Mouse (Mus musculus) myocyte (in vitro differentiated cells): ENCODE measurements around the gene Zp3r. TPM values are rescaled to one million over a fixed set of nuclear protein-coding genes. Genes with fewer than 3 reads are reported as not detected.
"Not testable (repeated sequence)": the region's sequence is repeated elsewhere in the genome, so short reads cannot be mapped to it uniquely, and the experiment has no call there.

Experiments used
- H3K27me3 ChIP-seq: one replicate; pipeline ENCODE4 v1.6.1; 2011; ENCODE audit not compliant: control insufficient read depth, insufficient read depth, insufficient read length
- H3K36me3 ChIP-seq: one replicate; pipeline ENCODE4 v1.6.1; 2011; ENCODE audit not compliant: control insufficient read depth, insufficient read depth
- H3K4me2 ChIP-seq: one replicate; pipeline ENCODE4 v1.6.1; 2011; ENCODE audit warnings: low read depth, control low read depth
- H3K4me3 ChIP-seq: one replicate; pipeline ENCODE4 v1.5.1; 2011; ENCODE audit warnings: mild to moderate bottlenecking, control low read depth, moderate library complexity
- H3K79me2 ChIP-seq: one replicate; pipeline ENCODE4 v1.6.1; 2011; ENCODE audit not compliant: control insufficient read depth, insufficient read depth
- H3ac ChIP-seq: one replicate; pipeline ENCODE4 v1.6.1; 2011; ENCODE audit not compliant: control insufficient read depth, insufficient read length
- CEBPB ChIP-seq: IDR thresholded peaks from 2 replicates; pipeline ENCODE4 v1.6.1; 2011; ENCODE audit warnings: mild to moderate bottlenecking, moderate library complexity; ENCODE audit not compliant: poor library complexity, insufficient read depth, severe bottlenecking
- E2F4 ChIP-seq: IDR thresholded peaks from one replicate; pipeline ENCODE4 v1.6.1; 2011; ENCODE audit warnings: mild to moderate bottlenecking, control low read depth, moderate library complexity; ENCODE audit not compliant: insufficient read depth
- MAX ChIP-seq: IDR thresholded peaks from one replicate; pipeline ENCODE4 v1.6.1; 2011; ENCODE audit warnings: low read depth, mild to moderate bottlenecking, control low read depth
- MYOD1 ChIP-seq, 3 experiments: IDR thresholded peaks; one replicate each; pipeline ENCODE4 v1.6.1; 2011; ENCODE audit warnings: control low read depth in 2 of 3, low read depth in 2 of 3, mild to moderate bottlenecking in 2 of 3, moderate library complexity in 1 of 3; ENCODE audit not compliant: insufficient read length in 2 of 3, control insufficient read depth in 1 of 3
- MYOG ChIP-seq, 3 experiments: IDR thresholded peaks; one replicate each; pipeline ENCODE4 v1.6.1; 2011; ENCODE audit warnings: control low read depth in 2 of 3, low read depth in 2 of 3, mild to moderate bottlenecking in 2 of 3; ENCODE audit not compliant: insufficient read length in 2 of 3, control insufficient read depth in 1 of 3, insufficient read depth in 1 of 3
- POLR2A ChIP-seq: IDR thresholded peaks from one replicate; pipeline ENCODE4 v1.6.1; 2011; ENCODE audit warnings: low read depth, mild to moderate bottlenecking, control low read depth, moderate library complexity; ENCODE audit not compliant: insufficient read length
- POLR2AphosphoS2 ChIP-seq: IDR thresholded peaks from one replicate; pipeline ENCODE4 v1.6.1; 2011; ENCODE audit warnings: low read depth, control low read depth; ENCODE audit not compliant: insufficient read length
- REST ChIP-seq: IDR thresholded peaks from one replicate; pipeline ENCODE4 v1.6.1; 2011; ENCODE audit warnings: mild to moderate bottlenecking, control low read depth, moderate library complexity; ENCODE audit not compliant: insufficient read depth, insufficient read length
- SRF ChIP-seq: IDR thresholded peaks from one replicate; pipeline ENCODE4 v1.6.1; 2011; ENCODE audit warnings: low read depth; ENCODE audit not compliant: control insufficient read depth, insufficient read length
- TCF12 ChIP-seq: IDR thresholded peaks from one replicate; pipeline ENCODE4 v1.6.1; 2011; ENCODE audit warnings: mild to moderate bottlenecking, control low read depth; ENCODE audit not compliant: poor library complexity, insufficient read depth, severe bottlenecking
- TCF3 ChIP-seq: IDR thresholded peaks from one replicate; pipeline ENCODE4 v1.6.1; 2011; ENCODE audit warnings: low read depth, control low read depth; ENCODE audit not compliant: insufficient read length
- USF1 ChIP-seq: IDR thresholded peaks from one replicate; pipeline ENCODE4 v1.6.1; 2011; ENCODE audit warnings: low read depth, mild to moderate bottlenecking, control low read depth, moderate library complexity
- polyA plus RNA-seq: library from polyadenylated mRNA; unstranded; fragments of >200 nt; fragmentation: generic; extraction: Trizol; gene quantifications from one replicate; pipeline ENCODE4 v1.2.1, GENCODE M21; 2012; ENCODE audit warnings: missing spikeins

Gene Zp3r
- 0.06 TPM for polyA plus RNA-seq

DNA sequence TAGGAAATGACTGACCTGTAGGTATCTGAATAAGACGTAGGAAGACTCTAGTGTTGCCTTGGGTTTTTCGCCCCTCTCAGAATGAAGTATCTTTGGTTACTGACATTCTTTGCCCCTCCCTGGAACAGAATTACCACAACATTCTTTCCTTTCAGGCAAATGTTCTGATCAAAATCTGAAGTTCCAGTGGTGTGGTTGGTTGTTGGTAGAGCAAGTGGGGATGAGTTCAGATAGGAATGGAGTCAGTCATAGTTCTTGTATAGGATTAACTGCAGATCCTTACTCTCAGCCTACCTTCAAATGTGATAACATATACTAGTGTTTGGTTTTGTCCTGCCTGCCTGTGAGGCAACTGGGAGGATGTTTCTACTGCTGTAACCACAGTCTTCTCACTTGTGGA is at the start of gene Zp3r:
Gene Zp3r (minus strand): TSS at position 101 of the 400 bp plus-strand sequence.
- no peak for TF ChIP-seq TCF12
- TF ChIP-seq USF1, result no peak
- TF ChIP-seq REST, result no peak
- no peak for TF ChIP-seq MYOD1 (IDR thresholded peaks at IDR 0.05; ENCODE audit: control insufficient read depth in 1 of 3, insufficient read length in 2 of 3, low read depth in 2 of 3)

DNA sequence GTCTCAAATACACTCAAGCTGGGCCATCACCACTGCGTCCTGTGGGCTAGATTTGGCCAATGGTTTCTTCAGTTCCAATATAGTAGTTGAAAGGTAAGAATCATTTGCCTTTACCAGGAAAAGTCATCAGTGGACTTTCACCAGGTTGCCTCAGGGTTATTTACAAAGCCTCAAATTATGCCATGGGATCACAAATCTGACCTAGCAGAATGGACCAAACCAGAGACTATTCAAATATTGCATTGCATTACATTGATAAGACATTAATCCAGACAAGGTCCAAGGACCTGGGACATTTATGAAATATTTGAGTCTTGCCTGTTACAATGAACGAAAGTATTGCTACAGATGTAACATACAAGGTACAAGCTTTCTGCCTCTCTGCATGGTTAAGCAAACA is 49.1 kb upstream of the Zp3r start:
- H3K4me2 ChIP-seq, result no peak overlapping the region
- H3K79me2 ChIP-seq, result no peaks in the 10 kb centered on the region
- H3K4me3 ChIP-seq, result no peak overlapping the region
- H3ac ChIP-seq, result no peak overlapping the region
- no peak for TF ChIP-seq E2F4
- H3K27me3 ChIP-seq, result no peaks in the 10 kb centered on the region
- H3K36me3 ChIP-seq, result no peaks in the 10 kb centered on the region

More for the DNA sequence above, at the start of gene Zp3r:
- Histone ChIP-seq H3K4me2 (no peak within 1 kb of the TSS), H3K79me2 (no peaks in the 10 kb centered on the region), H3K36me3 (no peaks in the 10 kb centered on the region), H3ac (no peak within 1 kb of the TSS), H3K27me3 (no peaks in the 10 kb centered on the region), H3K4me3 (no peak within 1 kb of the TSS)

DNA sequence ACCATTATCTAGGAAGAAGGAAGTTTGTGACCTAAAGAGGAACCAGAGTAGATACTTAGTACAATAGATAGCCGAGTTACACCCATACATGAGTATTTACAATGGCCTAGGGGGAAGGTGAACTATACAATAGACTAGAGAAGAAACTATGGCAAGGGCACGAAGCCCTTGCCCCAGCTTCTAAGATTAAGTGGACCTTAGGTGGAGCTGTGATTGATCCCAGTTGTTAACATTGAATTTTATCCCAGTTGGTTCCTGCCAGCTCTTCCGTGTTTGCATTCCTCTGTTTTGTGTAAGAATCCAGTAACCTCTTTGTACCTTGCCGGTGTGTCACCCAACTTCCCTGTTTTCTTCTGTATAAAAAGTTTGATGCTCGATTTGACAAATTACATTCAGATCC is 34.2 kb upstream of the Zp3r start:
- H3ac ChIP-seq, H3K4me2 ChIP-seq, H3K27me3 ChIP-seq, H3K4me3 ChIP-seq, H3K79me2 ChIP-seq, H3K36me3 ChIP-seq: not testable (repeated sequence)

DNA sequence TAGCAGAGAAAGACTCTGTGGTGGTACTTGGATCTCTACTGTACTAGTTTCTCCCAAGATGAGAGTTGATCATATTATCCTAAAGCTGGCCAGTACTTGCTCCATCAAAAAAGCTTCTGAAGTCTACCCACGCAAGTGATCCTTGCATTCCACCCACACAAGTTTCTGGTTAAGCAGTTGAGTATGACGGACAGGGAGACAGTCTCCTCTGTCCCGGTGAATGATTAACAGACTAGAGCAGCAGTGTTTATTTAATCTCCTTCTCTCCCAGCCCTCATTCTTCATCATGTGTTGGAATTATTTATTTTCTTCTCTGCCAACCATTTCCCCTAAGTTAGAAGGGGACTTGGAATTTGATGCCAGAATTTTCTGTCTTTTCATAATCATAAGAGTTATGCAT is 32.0 kb upstream of the Zp3r start, which contains the start of gene C4bp:
Gene C4bp (minus strand): TSS at position 179 of the 400 bp plus-strand sequence.
- no peak within 1 kb of the TSS for H3K4me3 ChIP-seq
- H3ac ChIP-seq, result no peak within 1 kb of the TSS
- no peak within 1 kb of the TSS for H3K4me2 ChIP-seq
- H3K36me3 ChIP-seq, result no peaks in the 10 kb centered on the region
- TF ChIP-seq POLR2AphosphoS2 (no peak), MYOG (IDR thresholded peaks at IDR 0.05; ENCODE audit: control insufficient read depth in 1 of 3, insufficient read depth in 1 of 3, insufficient read length in 2 of 3, low read depth in 2 of 3) (no peak), TCF12 (no peak), TCF3 (no peak), MAX (no peak), MYOD1 (IDR thresholded peaks at IDR 0.05; ENCODE audit: control insufficient read depth in 1 of 3, insufficient read length in 2 of 3, low read depth in 2 of 3) (no peak), POLR2A (no peak)
- H3K79me2 ChIP-seq, result no peaks in the 10 kb centered on the region
- no peaks in the 10 kb centered on the region for H3K27me3 ChIP-seq

DNA sequence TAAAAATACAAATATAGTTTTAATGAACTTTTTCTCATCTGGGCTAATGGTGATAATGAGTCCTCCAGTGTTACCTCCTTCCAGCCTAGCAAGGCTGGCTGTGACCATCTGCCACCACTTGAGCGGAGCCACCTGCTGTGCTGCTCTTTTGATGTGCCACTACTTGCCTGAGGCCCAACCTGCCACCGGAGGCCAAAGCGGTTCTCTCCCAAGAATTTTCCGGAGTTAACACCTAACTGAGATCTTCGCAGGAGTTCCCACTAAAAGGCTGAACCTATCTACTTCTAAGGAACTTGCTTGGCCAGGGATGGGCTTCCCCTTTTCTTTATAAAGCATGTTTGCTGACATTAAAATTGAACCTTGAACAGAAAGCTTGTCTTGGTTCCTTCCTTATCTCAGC is 30.2 kb upstream of the Zp3r start:
- H3K4me3 ChIP-seq, H3K4me2 ChIP-seq, H3K27me3 ChIP-seq, H3K79me2 ChIP-seq, H3ac ChIP-seq, H3K36me3 ChIP-seq: not testable (repeated sequence)

DNA sequence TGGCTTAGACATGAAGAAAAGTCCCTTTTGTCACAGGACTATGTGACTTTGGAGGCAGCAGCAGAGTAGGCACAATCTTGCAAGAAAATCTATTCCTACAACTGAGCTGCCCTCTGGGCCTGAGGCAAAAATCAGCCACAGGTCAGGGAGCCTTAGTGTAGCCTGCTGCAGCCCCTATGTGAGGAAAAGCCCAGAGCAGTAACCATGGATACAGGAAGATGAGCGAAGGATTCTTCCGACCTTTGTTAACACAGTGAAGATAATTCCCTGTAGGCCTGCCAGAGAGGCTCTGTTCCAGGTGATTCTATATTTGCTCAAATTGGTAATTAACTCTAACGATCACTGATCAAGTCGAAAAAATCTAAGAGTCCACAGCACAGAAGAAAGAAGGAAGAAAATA is 14.7 kb upstream of the Zp3r start:
- TF ChIP-seq MYOG (IDR thresholded peaks at IDR 0.05; ENCODE audit: control insufficient read depth in 1 of 3, insufficient read depth in 1 of 3, insufficient read length in 2 of 3, low read depth in 2 of 3), result no peak
- no peak for TF ChIP-seq USF1
- no peak for TF ChIP-seq MYOD1 (IDR thresholded peaks at IDR 0.05; ENCODE audit: control insufficient read depth in 1 of 3, insufficient read length in 2 of 3, low read depth in 2 of 3)
- no peak for TF ChIP-seq SRF
- no peak for TF ChIP-seq POLR2A
- TF ChIP-seq TCF3, result no peak

DNA sequence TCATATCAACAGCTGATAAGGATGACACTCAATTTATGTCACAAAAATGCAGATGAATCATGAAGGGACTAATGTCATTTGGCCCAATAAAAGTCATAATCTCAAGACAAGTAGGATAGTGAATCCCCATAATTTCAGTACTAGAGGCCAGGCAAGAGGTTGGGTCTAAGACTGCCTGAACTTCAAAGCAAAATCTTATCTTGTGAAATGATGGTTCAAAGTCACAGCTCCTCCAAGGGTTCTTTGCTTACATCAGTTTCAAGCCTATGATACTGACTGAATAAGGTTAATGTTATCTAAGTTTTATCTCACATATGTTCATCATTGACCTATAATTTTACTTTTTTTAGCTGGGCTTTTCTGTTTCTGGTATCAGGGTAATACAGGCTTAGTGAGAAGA is 11.5 kb upstream of the Zp3r start:
- H3ac ChIP-seq, result no peak overlapping the region
- no peaks in the 10 kb centered on the region for H3K79me2 ChIP-seq
- H3K36me3 ChIP-seq, result no peaks in the 10 kb centered on the region
- no peak overlapping the region for H3K4me3 ChIP-seq
- no peak overlapping the region for H3K4me2 ChIP-seq
- TF ChIP-seq POLR2AphosphoS2 (no peak), TCF12 (no peak), MYOG (IDR thresholded peaks at IDR 0.05; ENCODE audit: control insufficient read depth in 1 of 3, insufficient read depth in 1 of 3, insufficient read length in 2 of 3, low read depth in 2 of 3) (no peak), REST (no peak), MAX (no peak), POLR2A (no peak), USF1 (no peak), TCF3 (no peak), E2F4 (no peak), SRF (no peak), MYOD1 (IDR thresholded peaks at IDR 0.05; ENCODE audit: control insufficient read depth in 1 of 3, insufficient read length in 2 of 3, low read depth in 2 of 3) (no peak), CEBPB (no peak)
- H3K27me3 ChIP-seq, result no peaks in the 10 kb centered on the region

More for the DNA sequence above, 14.7 kb upstream of the Zp3r start:
- Histone ChIP-seq H3K4me3 (no peak overlapping the region), H3K27me3 (no peaks in the 10 kb centered on the region), H3ac (no peak overlapping the region), H3K79me2 (no peaks in the 10 kb centered on the region), H3K4me2 (no peak overlapping the region), H3K36me3 (no peaks in the 10 kb centered on the region)
